Mouse (Mus musculus): Measurements from ENCODE around the gene Smox.

Gene Smox

GRCm38 (mm10) chr2:131485126-131485525 lies 6.2 kb upstream of the Smox start:
- DNase-seq (ENCODE audit: low spot score), result no peak

DNA sequence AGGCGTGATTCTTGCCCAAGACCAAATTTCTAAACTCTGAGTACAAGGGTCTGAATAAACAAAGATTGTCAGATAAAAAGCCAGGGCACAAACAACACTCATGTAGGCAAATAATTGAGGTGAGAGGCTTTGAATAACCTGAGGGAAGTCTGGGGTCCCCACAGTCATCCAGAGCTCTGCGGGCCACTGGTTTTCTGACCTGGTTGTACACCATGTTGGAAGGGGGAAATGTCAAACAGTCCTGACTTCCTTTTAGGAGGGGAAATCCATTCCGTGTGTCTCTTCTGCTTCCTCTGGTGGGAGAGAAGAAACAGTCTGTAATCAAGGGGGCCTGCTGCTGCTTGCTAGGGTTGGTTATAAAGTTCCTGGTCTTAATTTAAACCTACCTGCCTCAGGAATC lies 5.2 kb upstream of the Smox start:
- no peak for DNase-seq (ENCODE audit: low spot score)

- no peak for DNase-seq (ENCODE audit: low spot score)
Observed at GRCm38 (mm10) chr2:131487337-131487736, 4.0 kb upstream of the Smox start.

- no peak for DNase-seq (ENCODE audit: low spot score)
Observed at GRCm38 (mm10) chr2:131488261-131488660, 3.0 kb upstream of the Smox start.

GRCm38 (mm10) chr2:131488870-131489269 lies 2.4 kb upstream of the Smox start:
- no peak for DNase-seq (ENCODE audit: low spot score)

- no peak for DNase-seq (ENCODE audit: low spot score)
Observed at GRCm38 (mm10) chr2:131489591-131489990, 1.7 kb upstream of the Smox start.

DNA sequence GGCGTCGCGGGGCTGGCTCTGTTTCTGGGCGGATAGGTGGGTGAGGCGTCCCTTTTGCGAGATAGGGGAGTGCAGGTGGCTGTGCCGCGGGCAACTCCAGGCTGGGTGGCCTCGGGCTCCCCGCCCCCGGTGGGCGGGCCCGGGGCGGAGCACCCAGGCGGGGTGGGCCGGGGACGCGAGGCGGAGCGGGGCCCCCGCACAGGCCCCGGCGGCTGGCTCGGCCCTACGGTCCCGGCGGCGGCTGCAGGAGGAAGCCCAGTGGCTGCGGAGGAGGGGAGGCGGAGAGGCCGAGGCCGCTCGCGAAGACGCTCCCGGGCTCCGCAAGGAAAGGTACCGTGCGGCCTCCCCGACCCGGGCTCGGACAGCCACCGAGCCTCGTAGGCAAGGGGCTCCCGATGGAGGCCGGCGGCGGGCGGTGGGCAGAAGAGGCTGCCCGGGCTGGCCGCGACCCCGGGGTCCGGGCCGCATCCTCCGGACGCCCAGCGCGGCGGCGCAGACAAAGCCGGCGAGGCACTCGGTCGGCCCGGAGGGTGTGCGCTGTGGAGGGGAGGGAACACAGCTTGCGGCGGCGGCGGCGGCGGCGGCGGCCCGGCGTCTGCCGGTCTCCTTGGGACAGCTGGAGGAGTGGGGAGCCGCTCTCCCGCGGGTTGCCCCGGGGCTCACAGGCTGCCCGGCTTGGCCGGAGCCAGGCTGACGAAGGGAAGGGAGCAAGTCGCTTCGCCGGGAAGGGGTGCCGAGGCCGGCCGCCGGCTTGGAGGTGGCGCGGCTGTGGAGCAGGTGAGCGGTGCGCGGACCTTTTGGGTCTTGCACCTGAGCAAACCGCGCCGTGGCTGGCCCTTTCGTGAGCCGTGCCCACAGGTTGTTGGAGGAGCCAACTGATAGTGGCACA lies 655 bp downstream of the Smox start:
- DNase-seq (ENCODE audit: low spot score), result peak; percentile 85

DNA sequence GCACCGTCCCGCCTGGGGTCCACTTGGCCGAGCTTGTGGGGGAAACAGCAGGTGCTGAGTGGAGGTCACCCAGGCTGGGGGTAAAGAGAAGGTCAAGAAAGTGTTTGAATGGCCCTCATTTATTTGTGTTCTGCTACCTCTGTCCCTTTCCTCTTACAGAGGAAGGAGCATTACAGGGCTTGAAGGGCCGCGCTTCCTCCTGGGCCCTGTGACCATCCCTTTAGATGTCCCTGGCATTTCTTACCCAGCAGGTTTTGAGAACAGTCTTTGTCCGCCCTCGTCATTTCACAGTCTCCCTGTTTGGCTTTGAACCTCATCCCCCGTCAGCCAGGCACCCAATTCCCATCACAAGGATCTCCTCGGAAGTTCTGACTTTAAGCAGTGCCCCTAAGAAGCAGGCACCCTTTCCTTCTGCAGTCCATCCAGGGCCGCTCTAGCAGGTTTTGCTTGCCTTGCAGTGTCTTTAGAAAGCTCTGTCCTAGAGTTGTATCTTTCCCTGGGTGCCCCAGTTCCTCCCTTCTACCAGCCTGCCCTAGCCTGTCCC lies 1.4 kb downstream of the Smox start:
- DNase-seq (ENCODE audit: low spot score), result no peak

- no peak for DNase-seq (ENCODE audit: low spot score)
Observed at GRCm38 (mm10) chr2:131493446-131493845, 2.1 kb downstream of the Smox start.

DNA sequence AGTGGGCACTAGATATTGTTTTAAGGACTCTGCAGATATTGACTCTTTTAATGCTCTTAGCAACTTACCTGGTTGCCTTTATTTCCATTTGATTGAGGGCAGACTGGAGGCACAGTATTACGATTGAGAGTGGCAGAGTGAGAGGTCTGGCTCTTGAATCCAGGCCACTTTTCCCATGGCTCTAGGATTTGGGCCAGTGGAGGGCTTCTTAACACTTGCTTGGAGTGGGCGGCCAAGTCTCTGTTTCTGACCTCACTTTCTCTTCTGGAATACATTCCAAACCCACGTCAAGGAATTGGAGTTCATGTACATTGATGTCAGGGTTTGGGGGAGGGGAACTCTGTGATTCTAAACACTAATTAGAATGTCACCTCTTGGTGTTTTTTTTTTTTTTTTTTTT lies 4.0 kb downstream of the Smox start:
- DNase-seq (ENCODE audit: low spot score), result no peak

GRCm38 (mm10) chr2:131496125-131496820 lies 5.0 kb downstream of the Smox start:
- no peak for DNase-seq (ENCODE audit: low spot score)

- DNase-seq (ENCODE audit: low spot score), result no peak
Observed at GRCm38 (mm10) chr2:131497224-131497856, 6.0 kb downstream of the Smox start.

- no peak for DNase-seq (ENCODE audit: low spot score)
Observed at GRCm38 (mm10) chr2:131498219-131498618, 6.9 kb downstream of the Smox start.

- DNase-seq (ENCODE audit: low spot score), result no peak
Observed at GRCm38 (mm10) chr2:131499290-131499845, 8.1 kb downstream of the Smox start.

GRCm38 (mm10) chr2:131501886-131502285 lies 10.6 kb downstream of the Smox start:
- no peak for DNase-seq (ENCODE audit: low spot score)

DNA sequence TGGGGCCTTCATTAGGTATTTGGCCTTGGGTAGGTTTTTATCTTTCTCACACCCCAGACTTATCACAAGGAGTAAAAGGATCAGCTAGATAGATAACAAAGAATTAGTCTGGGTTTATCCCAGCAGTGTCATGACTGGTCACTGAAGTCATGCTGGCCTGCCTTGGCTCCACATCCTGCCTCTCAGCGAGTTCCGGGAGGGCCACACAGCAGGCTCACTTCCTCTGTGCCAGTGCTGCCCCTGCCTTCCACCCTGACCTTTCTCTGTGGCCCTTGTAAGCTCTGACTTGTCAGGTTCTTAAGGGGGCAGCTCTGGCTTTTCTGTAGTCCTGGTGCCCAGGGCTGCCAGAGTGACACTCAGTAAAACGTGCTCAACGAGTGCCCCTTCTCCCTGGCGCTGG lies 11.3 kb downstream of the Smox start:
- DNase-seq (ENCODE audit: low spot score), result no peak

GRCm38 (mm10) chr2:131505431-131505830 lies 14.1 kb downstream of the Smox start:
- no peak for DNase-seq (ENCODE audit: low spot score)

- DNase-seq (ENCODE audit: low spot score), result no peak
Observed at GRCm38 (mm10) chr2:131506358-131506757, 15.1 kb downstream of the Smox start.

DNA sequence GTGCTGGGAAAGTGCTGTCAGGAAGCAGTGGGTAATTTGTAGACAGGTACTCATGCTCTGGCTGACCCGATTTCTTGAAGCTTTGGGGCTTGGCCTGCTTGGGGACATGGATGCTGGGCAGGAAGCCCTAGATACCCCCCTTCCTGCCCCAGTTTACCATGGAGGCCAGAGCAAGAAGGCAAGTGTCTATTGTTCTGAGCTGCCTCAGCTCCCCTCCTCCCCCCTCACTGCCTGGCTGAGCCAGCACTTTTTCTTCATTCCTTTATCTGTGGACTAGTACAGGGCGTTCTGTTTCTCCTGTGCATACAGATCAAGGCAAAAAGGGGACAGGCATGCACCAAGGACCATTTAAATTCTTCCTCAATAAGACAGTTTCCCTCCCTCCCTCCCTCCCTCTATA lies 17.2 kb downstream of the Smox start:
- DNase-seq (ENCODE audit: low spot score), result no peak

- peak; percentile 62 for DNase-seq (ENCODE audit: low spot score)
Observed at GRCm38 (mm10) chr2:131509671-131510313, 18.5 kb downstream of the Smox start.

DNA sequence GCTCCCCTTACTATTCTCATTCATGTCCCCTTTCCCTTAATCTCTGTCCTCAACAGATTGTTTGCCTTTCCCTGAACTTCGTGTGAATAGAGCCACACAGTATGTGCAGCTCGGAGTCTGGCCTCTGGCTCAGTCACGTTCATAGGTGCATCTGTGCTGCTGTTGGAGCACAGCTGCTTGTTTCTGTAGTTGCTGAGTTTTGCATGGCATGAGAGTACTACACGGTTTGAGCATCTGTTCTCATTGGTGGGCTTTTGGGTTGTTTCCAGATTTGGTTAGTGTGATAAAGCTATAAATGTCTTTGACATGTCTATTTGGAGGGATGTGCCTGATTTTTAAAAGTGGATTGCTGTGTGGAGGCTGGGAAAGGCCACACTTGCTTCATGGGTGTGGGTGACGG lies 19.2 kb downstream of the Smox start:
- no peak for DNase-seq (ENCODE audit: low spot score)

DNA sequence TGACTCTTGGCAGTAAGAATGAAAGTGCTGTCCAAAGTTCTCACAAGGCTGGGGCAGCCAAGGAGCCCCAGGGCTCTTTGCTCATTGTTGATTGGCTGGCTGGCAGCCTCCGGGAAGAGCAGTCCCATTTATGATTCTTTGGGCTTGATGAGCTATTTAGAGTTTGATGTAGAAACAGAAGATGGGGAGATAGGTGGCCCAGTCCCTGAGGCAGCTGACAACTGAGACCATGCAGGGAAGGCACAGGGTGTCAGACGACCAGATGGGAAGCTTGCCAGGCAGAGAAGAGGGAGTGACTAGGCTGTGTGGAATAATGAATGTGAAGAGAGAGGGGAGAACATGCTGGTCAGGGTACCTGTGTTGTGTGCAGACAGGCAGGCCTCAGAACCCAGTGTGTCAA lies 22.2 kb downstream of the Smox start:
- no peak for DNase-seq (ENCODE audit: low spot score)

Data from urinary bladder, postnatal 14 days (tissue).